Mouse (Mus musculus): Measurements from ENCODE around the gene Cphx3. TPM values are rescaled to one million over a fixed set of nuclear protein-coding genes. Genes with fewer than 3 reads are reported as not detected.
"Not testable (repeated sequence)": the region's sequence is repeated elsewhere in the genome, so short reads cannot be mapped to it uniquely, and the experiment has no call there.

Cphx3 gene
- polyA plus RNA-seq (2014; fragmentation: Nextera tagmentation; extraction: Ambion mirVana): not detected in 2 replicates

- H3K9me3 ChIP-seq (ENCODE audit: control insufficient read depth, low read length); H3K4me2 ChIP-seq (replicated peaks; ENCODE audit: low read depth, low read length); H3K27me3 ChIP-seq (ENCODE audit: control insufficient read depth, insufficient read depth, low read length); H3K27ac ChIP-seq (ENCODE audit: low read depth, low read length); H3K9ac ChIP-seq (ENCODE audit: low read depth, low read length); ATAC-seq (ENCODE audit: low FRiP score, low TSS enrichment); H3K4me1 ChIP-seq (ENCODE audit: control insufficient read depth, insufficient read depth, low read length); H3K4me3 ChIP-seq (ENCODE audit: low read length); H3K36me3 ChIP-seq (ENCODE audit: control insufficient read depth, insufficient read depth, low read length): not testable (repeated sequence)
- WGBS: no CpG with 5 or more reads among the region's 1 CpGs
Measured at GRCm38 (mm10) chr14:26081997-26082396, at the start of gene Cphx3. Cphx3 (plus strand) TSS chr14:26082297.

DNA sequence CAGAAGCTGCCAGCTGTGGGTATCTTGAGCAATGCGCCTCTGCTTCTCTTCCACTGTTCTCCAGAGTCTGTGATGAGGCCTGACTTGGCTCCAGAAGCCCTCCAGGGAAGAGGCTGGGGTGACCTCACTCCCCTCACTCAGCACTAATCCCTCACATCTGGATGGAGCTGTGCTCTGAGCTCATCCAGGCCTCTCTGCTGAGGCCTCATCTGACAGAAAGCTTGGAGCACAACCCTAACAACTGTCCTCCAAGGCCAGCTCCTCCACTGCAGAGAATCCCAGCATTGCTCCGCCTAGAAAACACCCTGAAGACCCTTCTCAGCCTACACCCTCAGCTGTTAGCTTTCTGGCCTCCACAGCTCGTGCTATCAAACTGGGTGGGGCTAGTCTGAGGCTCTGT is 47.7 kb upstream of the Cphx3 start:
- ATAC-seq (ENCODE audit: low FRiP score, low TSS enrichment); H3K36me3 ChIP-seq (ENCODE audit: control insufficient read depth, insufficient read depth, low read length); H3K9me3 ChIP-seq (ENCODE audit: control insufficient read depth, low read length); H3K4me3 ChIP-seq (ENCODE audit: low read length); H3K27me3 ChIP-seq (ENCODE audit: control insufficient read depth, insufficient read depth, low read length); H3K4me2 ChIP-seq (replicated peaks; ENCODE audit: low read depth, low read length); H3K4me1 ChIP-seq (ENCODE audit: control insufficient read depth, insufficient read depth, low read length); H3K27ac ChIP-seq (ENCODE audit: low read depth, low read length); H3K9ac ChIP-seq (ENCODE audit: low read depth, low read length): not testable (repeated sequence)
- WGBS: no CpG with 5 or more reads among the region's 3 CpGs

DNA sequence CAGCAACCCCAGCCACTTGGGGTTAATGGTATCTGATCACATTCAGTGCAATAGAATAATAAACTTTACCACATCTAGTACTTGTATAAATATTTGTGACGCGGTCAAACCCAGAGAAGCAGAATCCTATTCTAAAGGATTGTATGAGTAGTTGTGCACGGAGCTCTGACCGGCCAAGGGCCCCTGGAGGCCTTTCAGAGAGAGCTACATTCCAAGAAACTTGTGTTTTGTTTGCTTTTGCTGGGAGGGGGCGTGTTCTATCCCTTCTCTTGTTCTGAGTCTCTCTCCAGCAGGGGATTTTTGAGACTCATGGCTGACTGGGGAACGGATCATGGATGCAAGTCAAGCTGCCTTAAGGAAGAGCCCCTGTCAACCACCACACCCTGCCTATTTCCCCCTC is 46.7 kb upstream of the Cphx3 start:
- not testable (repeated sequence) for H3K36me3 ChIP-seq (ENCODE audit: control insufficient read depth, insufficient read depth, low read length); H3K27me3 ChIP-seq (ENCODE audit: control insufficient read depth, insufficient read depth, low read length); H3K9ac ChIP-seq (ENCODE audit: low read depth, low read length); H3K4me1 ChIP-seq (ENCODE audit: control insufficient read depth, insufficient read depth, low read length); H3K4me2 ChIP-seq (replicated peaks; ENCODE audit: low read depth, low read length); H3K27ac ChIP-seq (ENCODE audit: low read depth, low read length); H3K4me3 ChIP-seq (ENCODE audit: low read length); ATAC-seq (ENCODE audit: low FRiP score, low TSS enrichment); H3K9me3 ChIP-seq (ENCODE audit: control insufficient read depth, low read length)
- WGBS: no CpG with 5 or more reads among the region's 6 CpGs

DNA sequence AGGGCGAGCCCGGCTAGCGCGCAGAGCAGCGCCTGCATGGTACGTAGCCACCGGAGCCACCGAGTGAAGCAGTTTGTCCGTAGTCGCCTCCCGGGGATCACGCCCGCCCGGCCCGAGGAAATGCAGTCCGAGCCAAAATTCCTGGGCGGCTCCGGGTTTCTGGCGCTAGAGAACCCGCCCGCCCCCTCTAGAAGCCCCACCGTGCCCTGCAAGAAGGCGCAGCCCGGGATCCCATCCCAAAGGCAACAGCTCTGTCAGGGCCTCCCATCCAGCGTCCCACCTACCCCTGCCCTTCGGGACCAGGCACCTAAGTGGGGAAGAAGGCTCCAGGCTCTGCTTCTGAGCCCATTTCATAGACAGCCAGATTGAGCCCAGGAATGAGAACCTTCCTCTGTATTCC is 39.5 kb upstream of the Cphx3 start, which contains the start of gene Gm9780:
Gm9780 (minus strand) TSS at position 101 of the 400 bp plus-strand sequence.
- not testable (repeated sequence) for ATAC-seq (ENCODE audit: low FRiP score, low TSS enrichment); H3K9me3 ChIP-seq (ENCODE audit: control insufficient read depth, low read length); H3K4me1 ChIP-seq (ENCODE audit: control insufficient read depth, insufficient read depth, low read length); H3K36me3 ChIP-seq (ENCODE audit: control insufficient read depth, insufficient read depth, low read length); H3K9ac ChIP-seq (ENCODE audit: low read depth, low read length); H3K4me2 ChIP-seq (replicated peaks; ENCODE audit: low read depth, low read length); H3K27me3 ChIP-seq (ENCODE audit: control insufficient read depth, insufficient read depth, low read length); H3K4me3 ChIP-seq (ENCODE audit: low read length); H3K27ac ChIP-seq (ENCODE audit: low read depth, low read length)
- no CpG with 5 or more reads among the region's 26 CpGs for WGBS

DNA sequence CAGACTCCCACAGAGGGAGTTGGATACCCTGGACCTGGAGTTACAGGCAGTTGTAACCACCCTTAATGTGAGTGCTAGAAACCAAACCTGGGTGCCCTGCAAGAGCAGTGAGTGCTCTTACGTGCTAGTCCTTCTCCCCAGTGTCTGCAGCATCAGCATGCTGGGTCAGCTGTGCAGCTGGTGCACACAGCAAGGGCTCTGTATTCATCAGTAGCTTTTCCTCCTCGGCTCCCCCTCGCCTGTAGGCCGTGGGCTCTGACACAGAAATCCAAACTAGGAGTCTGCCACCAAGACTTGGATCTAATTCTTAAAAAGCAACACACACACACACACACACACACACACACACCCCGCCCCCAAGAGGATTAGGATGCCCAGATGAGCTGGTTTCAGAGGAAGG is 37.1 kb upstream of the Cphx3 start:
- not testable (repeated sequence) for H3K4me1 ChIP-seq (ENCODE audit: control insufficient read depth, insufficient read depth, low read length); H3K9ac ChIP-seq (ENCODE audit: low read depth, low read length); H3K9me3 ChIP-seq (ENCODE audit: control insufficient read depth, low read length); H3K36me3 ChIP-seq (ENCODE audit: control insufficient read depth, insufficient read depth, low read length); H3K27me3 ChIP-seq (ENCODE audit: control insufficient read depth, insufficient read depth, low read length); ATAC-seq (ENCODE audit: low FRiP score, low TSS enrichment); H3K4me3 ChIP-seq (ENCODE audit: low read length); H3K27ac ChIP-seq (ENCODE audit: low read depth, low read length); H3K4me2 ChIP-seq (replicated peaks; ENCODE audit: low read depth, low read length)
- WGBS: no CpG with 5 or more reads among the region's 5 CpGs

DNA sequence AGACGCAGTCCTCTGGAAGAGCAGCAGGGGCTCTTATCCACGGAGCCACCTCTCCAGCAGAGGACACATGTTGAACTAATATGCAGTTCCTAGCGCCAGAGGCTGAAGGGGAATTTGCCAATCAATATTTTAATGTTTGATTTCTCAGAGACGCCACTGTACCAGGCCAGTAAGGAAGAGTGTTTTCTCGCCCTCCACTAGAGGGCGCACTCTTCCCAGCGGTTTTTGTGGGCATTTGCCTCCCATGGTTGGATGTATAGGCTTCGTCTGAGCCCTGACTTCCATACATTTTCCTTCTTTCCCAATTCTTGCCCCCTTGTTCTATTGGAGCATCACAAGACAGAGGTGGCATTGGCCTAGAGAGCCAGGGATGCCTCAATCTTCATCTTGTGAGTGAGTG is 35.1 kb upstream of the Cphx3 start:
- H3K27ac ChIP-seq (ENCODE audit: low read depth, low read length); H3K9me3 ChIP-seq (ENCODE audit: control insufficient read depth, low read length); H3K4me2 ChIP-seq (replicated peaks; ENCODE audit: low read depth, low read length); H3K27me3 ChIP-seq (ENCODE audit: control insufficient read depth, insufficient read depth, low read length); H3K9ac ChIP-seq (ENCODE audit: low read depth, low read length); ATAC-seq (ENCODE audit: low FRiP score, low TSS enrichment); H3K36me3 ChIP-seq (ENCODE audit: control insufficient read depth, insufficient read depth, low read length); H3K4me3 ChIP-seq (ENCODE audit: low read length); H3K4me1 ChIP-seq (ENCODE audit: control insufficient read depth, insufficient read depth, low read length): not testable (repeated sequence)
- no CpG with 5 or more reads among the region's 8 CpGs for WGBS

DNA sequence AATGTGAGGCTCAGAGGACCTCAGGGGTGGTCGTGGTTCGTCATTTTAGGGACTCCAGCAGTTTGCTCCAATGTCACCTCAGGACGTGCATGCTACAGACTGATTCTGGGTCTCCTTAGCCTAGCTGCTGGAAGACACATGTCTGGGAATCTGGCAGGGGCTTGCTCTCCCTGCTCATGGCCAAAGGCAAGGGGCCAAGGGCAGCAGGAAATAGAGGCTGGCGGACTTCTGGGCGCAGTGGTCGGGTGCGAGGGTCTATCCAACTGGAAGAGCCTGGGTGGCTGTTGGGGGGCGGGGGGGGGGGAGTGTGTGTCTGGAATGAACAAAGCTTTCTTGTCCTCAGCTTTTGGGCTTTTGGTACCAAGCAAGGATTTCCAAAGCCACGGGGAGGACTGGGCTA is 33.3 kb upstream of the Cphx3 start:
- not testable (repeated sequence) for H3K27ac ChIP-seq (ENCODE audit: low read depth, low read length); H3K36me3 ChIP-seq (ENCODE audit: control insufficient read depth, insufficient read depth, low read length); H3K4me3 ChIP-seq (ENCODE audit: low read length); H3K9ac ChIP-seq (ENCODE audit: low read depth, low read length); H3K4me2 ChIP-seq (replicated peaks; ENCODE audit: low read depth, low read length); H3K4me1 ChIP-seq (ENCODE audit: control insufficient read depth, insufficient read depth, low read length); H3K9me3 ChIP-seq (ENCODE audit: control insufficient read depth, low read length); ATAC-seq (ENCODE audit: low FRiP score, low TSS enrichment); H3K27me3 ChIP-seq (ENCODE audit: control insufficient read depth, insufficient read depth, low read length)
- no CpG with 5 or more reads among the region's 9 CpGs for WGBS

- H3K36me3 ChIP-seq (ENCODE audit: control insufficient read depth, insufficient read depth, low read length); H3K4me3 ChIP-seq (ENCODE audit: low read length); H3K9me3 ChIP-seq (ENCODE audit: control insufficient read depth, low read length); ATAC-seq (ENCODE audit: low FRiP score, low TSS enrichment); H3K9ac ChIP-seq (ENCODE audit: low read depth, low read length); H3K4me2 ChIP-seq (replicated peaks; ENCODE audit: low read depth, low read length); H3K27me3 ChIP-seq (ENCODE audit: control insufficient read depth, insufficient read depth, low read length); H3K27ac ChIP-seq (ENCODE audit: low read depth, low read length); H3K4me1 ChIP-seq (ENCODE audit: control insufficient read depth, insufficient read depth, low read length): not testable (repeated sequence)
- WGBS: no CpG with 5 or more reads among the region's 3 CpGs
Measured at GRCm38 (mm10) chr14:26058184-26058583, 23.9 kb upstream of the Cphx3 start.

DNA sequence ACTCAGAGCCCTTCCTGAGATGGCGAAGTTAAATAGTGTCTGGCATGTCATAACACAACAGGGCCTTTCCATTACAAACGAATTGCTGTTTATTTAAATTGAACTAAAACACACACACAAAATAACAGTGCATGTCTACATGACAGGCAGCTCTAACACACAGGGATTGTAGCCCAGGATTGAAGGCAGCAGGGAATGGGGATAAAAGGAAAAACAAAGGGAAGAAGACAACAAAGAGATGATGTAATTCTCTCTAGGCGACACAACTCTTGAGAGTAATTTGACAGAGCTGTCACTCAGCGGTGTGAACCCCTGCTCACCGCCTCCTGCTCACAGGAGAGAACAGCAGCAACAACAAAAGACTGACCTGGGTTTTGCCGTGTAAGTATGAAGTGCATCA is 22.7 kb upstream of the Cphx3 start:
- H3K9me3 ChIP-seq (ENCODE audit: control insufficient read depth, low read length); H3K4me1 ChIP-seq (ENCODE audit: control insufficient read depth, insufficient read depth, low read length); H3K27ac ChIP-seq (ENCODE audit: low read depth, low read length); H3K9ac ChIP-seq (ENCODE audit: low read depth, low read length); H3K36me3 ChIP-seq (ENCODE audit: control insufficient read depth, insufficient read depth, low read length); ATAC-seq (ENCODE audit: low FRiP score, low TSS enrichment); H3K4me3 ChIP-seq (ENCODE audit: low read length); H3K27me3 ChIP-seq (ENCODE audit: control insufficient read depth, insufficient read depth, low read length); H3K4me2 ChIP-seq (replicated peaks; ENCODE audit: low read depth, low read length): not testable (repeated sequence)
- WGBS: no CpG with 5 or more reads among the region's 6 CpGs

All from kidney, embryonic 14.5 days (tissue).